Mouse (Mus musculus) hindbrain, embryonic 14.5 days (tissue): ENCODE data around the gene Lif. TPM values are rescaled to one million over a fixed set of nuclear protein-coding genes. Genes with fewer than 3 reads are reported as not detected.

Experiments used
- ATAC-seq: fragments of 200-750 bp; cut with Nextera tagmentation; 2 replicates; pipeline ENCODE4 v1.8.0; 2017; ENCODE audit warnings: moderate number of reproducible peaks, mild to moderate bottlenecking, moderate TSS enrichment, moderate library complexity; ENCODE audit not compliant: low FRiP score
- DNase-seq: peaks from one replicate; pipeline ENCODE4 v3.0.0-alpha.2; 2015; ENCODE audit warnings: low spot score
- H3K27ac ChIP-seq: fragments of 300-500 bp; sonication (generic); 2 replicates; pipeline ENCODE4 v1.5.1; 2014; ENCODE audit warnings: mild to moderate bottlenecking, moderate library complexity
- H3K27me3 ChIP-seq: fragments of 300-500 bp; sonication (generic); 2 replicates; pipeline ENCODE4 v1.6.1; 2014; ENCODE audit warnings: mild to moderate bottlenecking, low read length, mixed read lengths; ENCODE audit not compliant: control insufficient read depth, insufficient read depth
- H3K36me3 ChIP-seq: fragments of 300-500 bp; sonication (generic); replicated peaks from 2 replicates; pipeline ENCODE4 v1.6.1; 2014; ENCODE audit not compliant: control insufficient read depth, insufficient read depth
- H3K4me1 ChIP-seq: fragments of 300-500 bp; sonication (generic); replicated peaks from 2 replicates; pipeline ENCODE4 v1.6.1; 2014; ENCODE audit warnings: antibody characterized with exemption, low read length, mixed read lengths; ENCODE audit not compliant: control insufficient read depth, insufficient read depth
- H3K4me2 ChIP-seq: fragments of 300-500 bp; sonication (generic); replicated peaks from 2 replicates; pipeline ENCODE4 v1.6.1; 2014; ENCODE audit warnings: mild to moderate bottlenecking, moderate library complexity
- H3K4me3 ChIP-seq: fragments of 300-500 bp; sonication (generic); replicated peaks from 2 replicates; pipeline ENCODE4 v1.5.1; 2014; ENCODE audit warnings: mild to moderate bottlenecking, low read length
- H3K9ac ChIP-seq: fragments of 300-500 bp; sonication (generic); 2 replicates; pipeline ENCODE4 v1.6.1; 2014
- H3K9me3 ChIP-seq: fragments of 300-500 bp; sonication (generic); 2 replicates; pipeline ENCODE4 v1.6.1; 2016; ENCODE audit warnings: low read length; ENCODE audit not compliant: control insufficient read depth
- WGBS: fragments of 180-500 bp; shearing (Covaris S2); extraction: QIAGEN DNeasy Blood & Tissue Kit; methylation state at CpG from one replicate; pipeline ENCODE4 v1.1.7; 2014; 5-methylcytosine and 5-hydroxymethylcytosine counted together
- polyA plus RNA-seq: library from polyadenylated mRNA; unstranded; fragments of >200 nt; fragmentation: Nextera tagmentation; extraction: Ambion mirVana; gene quantifications from 2 replicates; pipeline ENCODE4 v1.2.1, GENCODE M21; 2014

Lif gene
- polyA plus RNA-seq, 1 experiment from 2014 or later: not detected

DNA sequence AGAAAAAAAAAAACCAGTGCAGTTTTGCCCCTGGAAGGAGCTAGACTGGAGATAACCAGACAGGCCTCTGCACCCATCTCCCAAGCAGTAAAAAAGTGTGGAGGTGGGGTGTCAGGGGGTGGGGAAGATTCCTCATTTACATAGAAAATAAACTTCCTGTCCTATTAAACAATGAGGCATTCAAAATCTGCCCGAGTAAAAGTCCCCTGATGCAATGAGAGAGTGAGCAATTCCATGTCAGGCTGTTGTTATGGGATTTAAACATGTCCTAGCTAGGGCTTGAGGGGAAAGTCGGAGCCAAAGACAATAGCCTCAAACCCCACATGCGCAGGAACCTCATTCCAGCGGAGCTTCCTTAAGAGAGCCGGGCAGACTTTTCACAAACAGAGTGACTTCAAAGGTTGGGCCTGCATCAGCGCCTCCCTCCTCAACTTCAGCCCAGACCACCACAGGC is 50.7 kb downstream of the Lif start:
- WGBS: 15% methylated on average over 6 of the region's 6 CpGs
- no peak overlapping the region for H3K4me2 ChIP-seq
- ATAC-seq: no peak

GRCm38 (mm10) chr11:4308514-4309450 is 51.4 kb downstream of the Lif start:
- no peak for DNase-seq
- no peaks in the 10 kb centered on the region for H3K36me3 ChIP-seq
- 57% methylated on average over 25 of the region's 25 CpGs for WGBS
- no peaks in the 10 kb centered on the region for H3K9me3 ChIP-seq
- H3K4me2 ChIP-seq: no peak overlapping the region
- no peak for ATAC-seq
- H3K27me3 ChIP-seq: no peaks in the 10 kb centered on the region
- no peak overlapping the region for H3K27ac ChIP-seq
- no peak overlapping the region for H3K4me3 ChIP-seq
- no peaks in the 10 kb centered on the region for H3K4me1 ChIP-seq
- H3K9ac ChIP-seq: no peak overlapping the region

More for the DNA sequence above, 50.7 kb downstream of the Lif start:
- H3K27ac ChIP-seq: no peak overlapping the region
- no peaks in the 10 kb centered on the region for H3K9me3 ChIP-seq
- no peaks in the 10 kb centered on the region for H3K27me3 ChIP-seq
- no peak overlapping the region for H3K9ac ChIP-seq
- no peaks in the 10 kb centered on the region for H3K36me3 ChIP-seq
- no peak for DNase-seq
- H3K4me3 ChIP-seq: no peak overlapping the region
- H3K4me1 ChIP-seq: no peaks in the 10 kb centered on the region

- Histone ChIP-seq H3K4me2 (no peak overlapping the region), H3K36me3 (no peaks in the 10 kb centered on the region), H3K27ac (no peak overlapping the region), H3K4me3 (no peak overlapping the region), H3K27me3 (no peaks in the 10 kb centered on the region), H3K9me3 (no peaks in the 10 kb centered on the region), H3K4me1 (no peaks in the 10 kb centered on the region), H3K9ac (no peak overlapping the region)
- DNase-seq: no peak
- ATAC-seq: no peak
- 91% methylated on average over 4 of the region's 4 CpGs for WGBS
Measured at GRCm38 (mm10) chr11:4309613-4310012, 52.3 kb downstream of the Lif start.

- no peaks in the 10 kb centered on the region for H3K27me3 ChIP-seq
- H3K4me3 ChIP-seq: no peak overlapping the region
- H3K36me3 ChIP-seq: no peaks in the 10 kb centered on the region
- H3K9me3 ChIP-seq: no peaks in the 10 kb centered on the region
- no peak overlapping the region for H3K4me2 ChIP-seq
- H3K9ac ChIP-seq: no peak overlapping the region
- H3K27ac ChIP-seq: no peak overlapping the region
- WGBS: 92% methylated on average over 4 of the region's 4 CpGs
- DNase-seq (no peak), ATAC-seq (no peak)
- H3K4me1 ChIP-seq: no peaks in the 10 kb centered on the region
Measured at GRCm38 (mm10) chr11:4310324-4310723, 53.0 kb downstream of the Lif start.

DNA sequence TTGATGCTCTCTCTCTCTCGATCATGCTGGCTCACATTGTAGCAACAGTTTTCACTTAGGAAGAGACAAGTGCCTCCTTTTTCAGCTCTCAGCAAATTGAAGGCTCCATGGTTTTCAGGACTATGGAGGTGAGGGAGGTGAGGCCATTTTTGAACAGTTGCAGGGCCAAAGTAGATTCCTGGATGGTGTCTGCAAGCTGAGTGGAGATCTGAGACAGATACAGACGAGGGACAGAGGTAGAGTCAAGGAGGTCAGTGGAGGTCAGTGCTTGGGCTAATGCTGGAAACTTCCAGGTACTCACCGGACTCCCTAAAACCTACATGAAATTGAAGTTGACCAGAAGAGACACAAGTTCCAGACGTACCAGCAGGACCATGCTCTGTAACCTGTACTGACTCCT is 54.8 kb downstream of the Lif start:
- H3K9ac ChIP-seq: no peak overlapping the region
- WGBS: 79% methylated on average over 4 of the region's 4 CpGs
- H3K36me3 ChIP-seq: no peaks in the 10 kb centered on the region
- H3K4me3 ChIP-seq: no peak overlapping the region
- H3K27ac ChIP-seq: no peak overlapping the region
- ATAC-seq (no peak), DNase-seq (no peak)
- H3K9me3 ChIP-seq: no peaks in the 10 kb centered on the region
- no peak overlapping the region for H3K4me2 ChIP-seq
- H3K27me3 ChIP-seq: no peaks in the 10 kb centered on the region
- H3K4me1 ChIP-seq: no peaks in the 10 kb centered on the region

DNA sequence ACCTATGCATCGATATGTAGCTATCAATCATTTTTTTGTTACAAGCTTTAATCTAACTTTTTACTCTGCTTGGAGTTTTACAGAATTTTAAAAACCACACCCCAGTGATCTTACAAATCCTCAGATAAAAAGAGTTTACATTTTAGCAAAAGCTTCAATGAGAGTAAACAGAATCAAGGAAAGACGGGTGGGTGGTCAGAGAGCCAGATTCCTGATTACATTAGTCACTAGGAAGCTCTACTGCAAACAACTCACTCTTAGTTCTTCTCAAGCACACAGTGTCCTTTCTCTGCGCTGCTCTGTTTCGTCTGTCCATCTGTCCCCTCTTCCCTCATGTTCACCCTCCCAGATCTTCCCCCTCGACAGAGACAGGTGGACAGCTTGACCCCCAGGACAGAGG is 59.9 kb downstream of the Lif start:
- no peaks in the 10 kb centered on the region for H3K4me1 ChIP-seq
- H3K4me2 ChIP-seq: no peak overlapping the region
- H3K9ac ChIP-seq: no peak overlapping the region
- no peak overlapping the region for H3K4me3 ChIP-seq
- WGBS: 76% methylated on average over 5 of the region's 5 CpGs
- no peaks in the 10 kb centered on the region for H3K27me3 ChIP-seq
- no peaks in the 10 kb centered on the region for H3K36me3 ChIP-seq
- no peak overlapping the region for H3K27ac ChIP-seq
- ATAC-seq (no peak), DNase-seq (no peak)
- H3K9me3 ChIP-seq: no peaks in the 10 kb centered on the region

- Histone ChIP-seq H3K9me3 (no peaks in the 10 kb centered on the region), H3K4me1 (no peaks in the 10 kb centered on the region), H3K36me3 (no peaks in the 10 kb centered on the region), H3K27me3 (no peaks in the 10 kb centered on the region), H3K9ac (no peak overlapping the region), H3K4me3 (no peak overlapping the region), H3K4me2 (no peak overlapping the region), H3K27ac (no peak overlapping the region)
- 92% methylated on average over 3 of the region's 3 CpGs for WGBS
- DNase-seq (no peak), ATAC-seq (no peak)
Measured at GRCm38 (mm10) chr11:4318011-4318410, 60.7 kb downstream of the Lif start.

- Histone ChIP-seq H3K36me3 (no peaks in the 10 kb centered on the region), H3K9me3 (no peaks in the 10 kb centered on the region), H3K27ac (no peak overlapping the region), H3K27me3 (no peaks in the 10 kb centered on the region), H3K4me3 (no peak overlapping the region), H3K4me1 (no peaks in the 10 kb centered on the region), H3K9ac (no peak overlapping the region), H3K4me2 (no peak overlapping the region)
- 94% methylated on average over 14 of the region's 14 CpGs for WGBS
- ATAC-seq (no peak), DNase-seq (no peak)
Measured at GRCm38 (mm10) chr11:4319212-4319955, 62.0 kb downstream of the Lif start.

DNA sequence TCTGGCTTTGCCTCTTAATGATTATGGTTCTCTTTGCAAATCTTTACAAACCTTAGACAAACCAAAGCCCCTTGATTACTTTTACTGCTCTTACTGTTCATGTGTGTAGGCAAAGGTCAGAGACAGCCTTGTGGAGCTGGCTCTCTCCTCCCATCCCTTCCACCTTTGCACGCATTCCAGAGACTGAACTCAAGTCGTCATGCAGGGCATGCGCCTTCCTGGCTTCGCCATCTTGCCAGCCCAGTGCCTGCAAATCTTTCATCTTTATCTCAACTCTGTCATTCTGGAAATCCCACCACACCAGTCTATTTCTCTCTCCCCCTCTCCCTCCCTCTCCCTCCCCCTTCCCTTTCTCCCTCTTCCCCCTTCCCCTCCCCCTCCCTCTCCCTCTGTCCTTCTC is 63.5 kb downstream of the Lif start:
- 61% methylated on average over 4 of the region's 4 CpGs for WGBS
- Histone ChIP-seq H3K4me2 (no peak overlapping the region), H3K27me3 (no peaks in the 10 kb centered on the region), H3K27ac (no peak overlapping the region), H3K4me3 (no peak overlapping the region), H3K9me3 (no peaks in the 10 kb centered on the region), H3K9ac (no peak overlapping the region), H3K4me1 (no peaks in the 10 kb centered on the region), H3K36me3 (no peaks in the 10 kb centered on the region)
- ATAC-seq (no peak), DNase-seq (no peak)
